In genomic region chr4:105437141-105437540, GRCm38 (mm10) we compare ENCODE assay signal across 18 mouse cellular contexts.
"Had no signal": no experiment of that assay in that cellular context is flagged by ENCODE, and none has a peak within 500 bp of the region (broad histone marks: within the 10 kb centered on the region; RNA-seq: fewer than 3 reads in every experiment).

No protein-coding gene starts in this region.

- H3K4me3 ChIP-seq: limb, embryonic 13.5 days; midbrain, embryonic 10.5 days; neural tube, embryonic 13.5 days; stomach, embryonic 15.5 days had no signal

- H3K36me3 ChIP-seq: limb, embryonic 13.5 days; midbrain, embryonic 10.5 days; neural tube, embryonic 13.5 days; stomach, embryonic 15.5 days had no signal

- H3K27me3 ChIP-seq: limb, embryonic 13.5 days; neural tube, embryonic 13.5 days; stomach, embryonic 15.5 days had no signal

- H3K4me1 ChIP-seq: limb, embryonic 13.5 days; midbrain, embryonic 10.5 days; neural tube, embryonic 13.5 days; stomach, embryonic 15.5 days had no signal

- H3K9me3 ChIP-seq: limb, embryonic 13.5 days; midbrain, embryonic 10.5 days; neural tube, embryonic 13.5 days; stomach, embryonic 15.5 days had no signal

- DNase-seq: kidney, adult 8-10 months; kidney, postnatal 36 days; layer of hippocampus, adult 9-11 months; layer of hippocampus, postnatal 36 days; lung, adult 18-20 months; lung, postnatal 4 days; midbrain, embryonic 14.5 days; retina, postnatal 1 day; right cerebral cortex, postnatal 4 days; spleen, adult 18-20 months; thymus, adult 2 months; thymus, postnatal 25 days had no signal

- H3K27ac ChIP-seq: kidney, postnatal 0 days; limb, embryonic 13.5 days; liver, embryonic 14.5 days; midbrain, embryonic 10.5 days; neural tube, embryonic 13.5 days; stomach, embryonic 15.5 days had no signal

- H3K9ac ChIP-seq: limb, embryonic 13.5 days; liver, embryonic 14.5 days; neural tube, embryonic 13.5 days; stomach, embryonic 15.5 days had no signal

- H3K4me2 ChIP-seq: limb, embryonic 13.5 days; neural tube, embryonic 13.5 days; stomach, embryonic 15.5 days had no signal
